Mouse (Mus musculus) layer of hippocampus, postnatal 25 days (tissue): Measurements from ENCODE around the gene Celf5. TPM values are rescaled to one million over a fixed set of nuclear protein-coding genes. Genes with fewer than 3 reads are reported as not detected.
"Not testable (repeated sequence)": the region's sequence is repeated elsewhere in the genome, so short reads cannot be mapped to it uniquely, and the experiment has no call there.

Experiments
- DNase-seq, 2 experiments: peaks; one replicate each; pipeline ENCODE4 v3.0.0; 2022; ENCODE audit warnings: mixed read lengths in 2 of 2, low spot score in 1 of 2; ENCODE audit errors: extremely low spot score in 1 of 2
- total RNA-seq, 2 experiments: library from RNA; stranded (reverse); gene quantifications; 2 replicates each; pipeline ENCODE4 v1.2.3; 2021

Gene Celf5
- total RNA-seq, 2 experiments from 2014 or later, result 255 to 311 TPM

GRCm38 (mm10) chr10:81456983-81457563, 25.4 kb downstream of the Celf5 start:
- peak in 1 of 2 experiments; percentile 3 for DNase-seq

- DNase-seq, result peak in 1 of 2 experiments; percentile 8
Observed at GRCm38 (mm10) chr10:81455181-81455895, 27.2 kb downstream of the Celf5 start, which contains the start of gene Nfic. Gene Nfic (minus strand): TSS chr10:81455635.

- peak in 1 of 2 experiments; percentile 2 for DNase-seq
Observed at GRCm38 (mm10) chr10:81454106-81454505, 28.4 kb downstream of the Celf5 start.

GRCm38 (mm10) chr10:81452947-81453288, 29.6 kb downstream of the Celf5 start:
- no peak for DNase-seq

- DNase-seq, result peak; percentile 3 to 10
Observed at GRCm38 (mm10) chr10:81452237-81452946, 30.1 kb downstream of the Celf5 start.

- peak in 1 of 2 experiments; percentile 4 for DNase-seq
Observed at GRCm38 (mm10) chr10:81451365-81451745, 31.2 kb downstream of the Celf5 start.

GRCm38 (mm10) chr10:81450641-81451364, 31.7 kb downstream of the Celf5 start:
- peak in 1 of 2 experiments; percentile 2 for DNase-seq

GRCm38 (mm10) chr10:81450140-81450539, 32.4 kb downstream of the Celf5 start:
- peak; percentile 80 to 93 for DNase-seq

- DNase-seq, result not testable (repeated sequence)
Observed at GRCm38 (mm10) chr10:81445516-81445915, 37.0 kb downstream of the Celf5 start.

GRCm38 (mm10) chr10:81441019-81441418, 41.5 kb downstream of the Celf5 start:
- DNase-seq, result no peak

- DNase-seq, result peak in 1 of 2 experiments; percentile 73
Observed at GRCm38 (mm10) chr10:81435436-81435835, 47.1 kb downstream of the Celf5 start.

- DNase-seq, result peak in 1 of 2 experiments; percentile 3
Observed at GRCm38 (mm10) chr10:81434361-81435263, 47.9 kb downstream of the Celf5 start.

- DNase-seq, result peak; percentile 9 to 17
Observed at GRCm38 (mm10) chr10:81433541-81434289, 48.8 kb downstream of the Celf5 start.

GRCm38 (mm10) chr10:81432868-81433262, 49.6 kb downstream of the Celf5 start:
- DNase-seq, result peak in 1 of 2 experiments; percentile 72

GRCm38 (mm10) chr10:81432169-81432867, 50.2 kb downstream of the Celf5 start:
- no peak for DNase-seq

- DNase-seq, result peak; percentile 22 to 45
Observed at GRCm38 (mm10) chr10:81431526-81432168, 50.9 kb downstream of the Celf5 start.

GRCm38 (mm10) chr10:81430831-81431525, 51.5 kb downstream of the Celf5 start:
- peak; percentile 52 to 57 for DNase-seq
